Mouse (Mus musculus) ES-CJ7 (cell line): ENCODE results near the gene Id2.

Experiments used
- DNase-seq: peaks from one replicate; pipeline ENCODE4 v3.0.0; 2011; ENCODE audit warnings: low read depth, low spot score

Gene Id2

GRCm38 (mm10) chr12:25108865-25109264 lies 11.9 kb upstream of the Id2 start:
- peak; percentile 31 for DNase-seq

DNA sequence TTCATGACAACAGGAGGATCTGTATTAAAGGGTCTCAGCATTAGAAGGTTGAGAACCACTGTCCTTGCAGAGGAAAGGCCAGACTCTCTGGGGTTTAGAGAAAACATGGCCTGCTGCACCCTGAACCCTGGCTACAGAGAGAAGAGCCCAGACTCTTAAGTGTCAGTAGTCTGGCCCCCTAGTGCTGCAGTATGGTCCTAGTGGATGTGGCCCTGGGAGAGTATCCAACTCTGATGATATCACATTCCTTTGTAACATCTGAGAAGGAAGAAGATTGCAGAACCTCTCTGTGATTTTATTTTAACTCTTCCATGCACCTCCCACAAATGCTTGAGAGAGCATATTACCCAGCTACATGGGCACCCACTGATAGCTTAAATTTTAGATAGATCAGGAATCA lies 7.6 kb upstream of the Id2 start:
- no peak for DNase-seq

DNA sequence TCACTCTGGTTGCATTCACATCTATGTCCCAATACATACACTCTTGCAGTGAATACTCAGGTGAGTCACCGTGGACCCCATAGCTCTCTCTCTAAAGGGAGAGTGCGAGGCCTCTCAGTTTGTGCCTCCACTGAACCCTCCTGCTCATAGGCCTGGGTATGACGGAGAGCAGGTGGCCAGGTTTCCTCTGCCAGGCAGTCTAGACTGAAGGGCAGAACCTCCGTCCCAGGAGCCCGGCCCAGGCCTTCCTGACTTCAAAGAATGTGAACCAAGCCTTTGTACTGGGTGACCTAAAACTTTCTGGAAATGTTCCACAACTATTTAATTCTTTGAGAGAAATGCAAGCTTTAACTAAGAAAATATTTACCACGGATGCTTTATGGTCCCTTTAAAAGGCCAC lies 7.0 kb upstream of the Id2 start:
- DNase-seq, result no peak

DNA sequence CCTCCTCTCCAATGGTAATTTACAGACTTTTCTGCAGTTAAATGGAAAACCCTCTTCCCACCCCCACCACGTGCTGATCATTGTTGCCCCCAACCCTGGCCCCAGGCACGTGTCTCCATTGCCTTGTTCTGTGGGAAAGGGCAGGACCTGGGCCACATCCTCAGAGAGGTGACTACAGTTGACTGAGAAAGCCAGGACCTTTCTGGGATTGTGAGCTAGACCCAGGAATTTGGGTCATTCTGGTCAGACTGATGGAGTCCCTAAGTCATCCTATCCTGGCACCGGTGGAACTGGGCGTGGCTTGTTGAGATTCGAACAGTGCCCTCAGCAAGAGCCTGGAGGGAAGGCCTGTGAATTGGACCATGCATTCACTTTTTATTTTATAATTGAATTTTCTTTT lies 4.4 kb upstream of the Id2 start:
- no peak for DNase-seq

DNA sequence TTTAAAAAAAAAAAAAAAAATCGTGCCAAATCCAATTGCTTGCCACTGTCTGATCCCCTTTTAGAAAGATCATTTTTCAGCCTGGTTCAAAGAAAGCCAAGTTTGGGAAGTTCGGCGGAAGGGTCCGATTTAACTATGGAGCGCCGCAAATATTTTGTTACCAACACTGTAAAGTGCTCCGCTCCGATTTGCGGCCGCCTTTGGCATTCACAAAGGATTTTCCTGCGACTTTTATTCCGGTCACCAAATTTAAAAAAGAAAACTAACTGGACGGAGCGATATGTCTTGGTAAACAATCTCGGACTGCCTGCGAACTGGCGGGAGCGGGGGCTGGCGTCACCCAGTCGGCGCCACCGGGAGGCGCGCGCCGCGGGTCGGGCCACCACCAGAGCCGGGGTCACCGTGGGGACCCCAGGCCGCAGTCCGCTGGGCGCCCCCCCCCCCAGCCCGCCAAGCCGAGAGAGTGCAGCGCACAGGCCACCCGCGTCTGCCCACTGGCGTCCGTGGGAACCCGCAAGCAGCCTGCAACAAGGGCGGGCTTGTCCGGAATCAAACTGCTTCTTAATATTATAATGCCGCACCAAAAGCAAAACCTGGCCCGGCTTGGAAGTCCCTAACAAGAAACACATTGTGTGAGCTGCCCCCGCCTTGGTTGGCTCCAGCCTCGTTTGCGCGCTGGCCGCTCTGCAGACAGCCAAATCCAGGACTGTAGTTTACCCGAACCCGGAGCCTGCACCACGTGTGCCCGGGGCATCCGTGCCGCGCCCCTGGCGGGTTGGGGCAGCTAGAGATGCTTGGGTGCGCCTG lies 3.7 kb upstream of the Id2 start:
- peak; percentile 32 for DNase-seq

GRCm38 (mm10) chr12:25099563-25100408 lies 2.8 kb upstream of the Id2 start:
- no peak for DNase-seq

GRCm38 (mm10) chr12:25099313-25099562 lies 2.3 kb upstream of the Id2 start:
- DNase-seq, result peak; percentile 69

DNA sequence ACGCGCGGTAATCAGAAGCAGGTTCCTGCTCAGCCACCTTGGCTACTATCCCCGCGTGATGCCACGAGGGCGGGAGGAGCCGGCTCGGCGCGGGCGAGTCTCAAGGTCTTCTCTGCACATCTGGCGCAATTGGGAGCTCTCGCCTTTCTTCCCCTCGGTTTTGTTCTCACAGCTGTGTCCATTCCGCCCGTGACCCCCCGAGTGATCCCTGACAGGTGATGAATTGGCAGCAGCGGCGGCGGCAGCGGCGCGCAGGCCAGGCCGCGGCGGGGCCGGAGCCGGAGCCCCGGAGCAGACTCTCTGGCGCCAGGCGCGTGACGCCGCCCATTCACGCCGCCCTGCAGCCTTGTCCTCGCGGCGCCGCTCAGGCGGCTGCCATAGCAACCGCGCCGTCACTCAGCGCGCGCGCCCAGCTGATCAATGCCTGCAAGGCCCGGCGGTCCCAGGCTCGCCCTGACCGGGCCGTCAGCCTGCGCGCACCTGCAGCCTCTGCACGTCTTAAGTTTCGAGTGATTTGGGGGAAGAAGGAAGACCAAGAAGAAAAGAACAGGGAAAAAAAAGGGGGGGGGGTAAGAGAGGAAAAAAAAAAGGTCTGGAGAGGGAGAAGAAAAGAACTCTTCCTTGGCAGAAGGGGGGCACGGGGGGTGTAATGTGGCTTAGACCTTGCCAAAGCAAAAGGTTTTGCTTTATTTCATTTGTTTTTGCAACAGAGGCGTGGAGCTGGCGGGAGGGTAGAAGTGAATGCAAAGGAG lies 1.8 kb upstream of the Id2 start:
- peak; percentile 84 for DNase-seq

DNA sequence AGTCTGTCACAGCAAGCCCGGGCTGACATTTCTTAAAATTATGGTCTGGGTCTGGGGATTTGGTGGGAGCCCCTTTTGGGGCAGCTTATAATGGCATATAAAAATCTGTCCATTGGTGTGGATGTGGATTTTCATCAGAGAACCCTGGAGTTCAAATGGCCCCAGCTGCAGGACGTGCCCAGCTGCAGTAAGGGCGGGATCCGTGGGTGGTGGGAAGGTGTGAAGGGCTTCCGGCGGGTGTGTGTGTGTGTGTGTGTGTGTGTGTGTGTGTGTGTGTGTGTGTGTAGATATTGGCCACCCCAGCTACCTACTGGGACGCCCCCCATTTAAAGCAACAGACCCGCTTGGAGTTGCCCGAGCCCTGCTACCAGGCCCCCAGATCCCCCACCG lies 1.2 kb upstream of the Id2 start:
- DNase-seq, result no peak

DNA sequence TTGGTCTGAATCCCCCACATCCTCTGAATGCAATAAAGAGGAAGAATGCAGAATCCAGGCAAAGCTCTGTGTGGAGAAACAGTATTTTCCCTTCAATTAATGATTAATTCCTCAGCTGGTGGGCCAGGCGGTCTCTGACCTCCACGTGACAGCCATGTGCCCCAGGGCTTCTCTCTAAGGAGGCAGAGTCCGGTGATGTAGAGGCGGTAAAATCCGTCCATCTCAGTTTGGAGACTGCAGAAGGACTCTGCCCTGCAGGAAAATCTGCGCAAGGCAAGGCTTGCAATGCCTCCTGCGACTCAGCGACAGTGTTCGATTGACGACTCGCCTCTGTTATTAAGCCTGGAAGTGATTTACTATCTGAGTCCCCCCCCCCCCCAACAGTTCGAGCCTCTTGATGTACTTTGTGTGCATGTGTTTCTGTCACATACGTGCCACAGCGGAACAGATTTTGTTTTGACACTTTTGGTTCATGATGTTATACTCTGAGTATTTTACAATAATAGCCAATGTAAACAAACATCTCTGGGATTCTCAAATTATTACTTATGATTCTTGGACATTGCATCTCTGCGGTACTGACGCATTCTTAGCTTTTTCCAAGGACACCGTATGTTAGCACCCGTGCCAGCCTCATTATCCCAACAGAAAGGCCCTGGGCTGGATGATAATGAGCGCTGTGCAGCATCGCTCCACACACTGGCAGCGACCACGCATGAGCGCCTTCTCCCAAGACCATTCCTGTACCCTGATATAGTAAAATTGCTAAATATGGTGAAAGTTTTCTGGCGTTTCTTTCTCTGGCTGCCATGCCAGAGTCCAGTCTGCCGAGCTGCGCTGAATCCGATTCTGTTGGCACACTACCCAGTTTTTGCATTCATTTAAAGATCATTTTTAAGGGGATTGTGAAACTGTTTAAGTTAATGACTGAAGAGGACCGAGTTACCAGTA lies 545 bp upstream of the Id2 start:
- DNase-seq, result no peak

DNA sequence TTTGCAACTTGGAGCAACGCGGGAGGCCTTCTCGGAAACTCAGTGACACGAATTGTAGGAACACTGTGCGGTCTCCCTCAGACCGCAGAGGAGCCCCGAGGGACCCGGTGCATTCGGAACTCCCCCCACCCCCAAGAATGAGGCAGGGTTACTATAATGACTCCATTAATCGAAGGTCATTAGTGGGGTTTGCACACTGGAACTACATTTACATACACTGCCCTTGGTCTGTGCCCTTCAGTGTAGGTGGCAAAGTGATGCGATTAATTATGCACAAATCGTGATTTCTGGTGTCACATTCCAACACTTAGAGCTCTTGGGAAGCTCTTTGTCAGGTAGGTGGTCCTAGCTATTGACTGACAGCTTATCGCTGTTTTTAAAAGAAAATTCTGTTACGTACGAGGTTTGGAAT lies 294 bp downstream of the Id2 start:
- peak; percentile 56 for DNase-seq

GRCm38 (mm10) chr12:25095974-25096639 lies 833 bp downstream of the Id2 start:
- DNase-seq, result peak; percentile 96

DNA sequence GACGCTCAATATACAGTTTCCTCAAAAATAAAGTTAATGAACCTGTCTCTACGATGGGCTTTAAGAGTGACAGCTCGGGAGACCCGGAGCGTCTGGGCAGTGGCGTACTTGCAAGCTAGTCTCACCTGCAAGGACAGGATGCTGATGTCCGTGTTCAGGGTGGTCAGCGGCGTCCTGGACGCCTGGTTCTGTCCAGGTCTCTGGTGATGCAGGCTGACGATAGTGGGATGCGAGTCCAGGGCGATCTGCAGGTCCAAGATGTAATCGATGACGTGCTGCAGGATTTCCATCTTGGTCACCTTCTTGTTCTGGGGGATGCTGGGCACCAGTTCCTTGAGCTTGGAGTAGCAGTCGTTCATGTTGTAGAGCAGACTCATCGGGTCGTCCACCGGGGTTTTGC lies 1.4 kb downstream of the Id2 start:
- no peak for DNase-seq

GRCm38 (mm10) chr12:25094621-25095521 lies 2.1 kb downstream of the Id2 start:
- DNase-seq, result no peak

GRCm38 (mm10) chr12:25093241-25093774 lies 3.6 kb downstream of the Id2 start:
- DNase-seq, result no peak

DNA sequence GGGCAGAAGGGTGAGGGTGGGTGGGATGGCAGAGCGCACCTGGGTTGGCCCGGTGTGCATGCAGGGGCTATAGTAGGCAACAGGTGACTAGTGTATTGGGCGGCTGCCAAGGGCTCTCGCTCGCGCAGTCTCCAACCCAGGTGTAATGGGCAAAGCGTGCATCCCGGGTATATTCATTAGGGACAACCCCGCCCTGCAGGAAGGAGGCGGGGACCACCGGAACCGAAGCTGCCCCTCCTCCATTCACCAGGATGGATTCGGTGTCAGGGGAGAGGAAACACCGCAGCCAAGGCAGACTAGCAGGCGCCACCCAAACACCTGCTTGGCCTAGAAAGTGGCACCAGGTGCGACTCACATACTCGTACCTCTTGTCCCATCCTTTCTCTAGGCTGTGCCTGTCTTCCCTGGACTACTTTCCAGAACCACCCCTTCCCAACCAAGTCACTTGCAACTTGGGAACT lies 4.2 kb downstream of the Id2 start:
- DNase-seq, result peak; percentile 64

GRCm38 (mm10) chr12:25092027-25092704 lies 4.8 kb downstream of the Id2 start:
- DNase-seq, result peak; percentile 80

GRCm38 (mm10) chr12:25089433-25089832 lies 7.5 kb downstream of the Id2 start:
- DNase-seq, result no peak

GRCm38 (mm10) chr12:25086966-25087365 lies 10.0 kb downstream of the Id2 start:
- DNase-seq, result no peak
